Mouse (Mus musculus) mouse trophoblast stem cell (cell line): Measurements from ENCODE around the gene Ciapin1.

Source experiments
- in situ Hi-C, 2 experiments: fragments of 300-500 bp; cut with MseI, MboI; formaldehyde crosslinking; loops; 2 replicates in 1 of 2; 3 replicates in 1 of 2; pipeline ENCODE4 v1.15.1; 2025

Ciapin1 gene

GRCm38 (mm10) chr8:94780491-94781154, 57.5 kb downstream of the Ciapin1 start:
- in situ Hi-C loops = no loop called here

GRCm38 (mm10) chr8:94779534-94780294, 58.4 kb downstream of the Ciapin1 start:
- in situ Hi-C loops = no loop called here

GRCm38 (mm10) chr8:94778895-94779533, 59.1 kb downstream of the Ciapin1 start:
- in situ Hi-C loops = no loop called here

GRCm38 (mm10) chr8:94778473-94778872, 59.7 kb downstream of the Ciapin1 start:
- in situ Hi-C loops = no loop called here

- in situ Hi-C loops = no loop called here
These were observed 60.1 kb downstream of the Ciapin1 start for GRCm38 (mm10) chr8:94778036-94778435.

GRCm38 (mm10) chr8:94776346-94776745, 61.8 kb downstream of the Ciapin1 start:
- in situ Hi-C loops = no loop called here

- in situ Hi-C loops = no loop called here
These were observed 63.6 kb downstream of the Ciapin1 start for GRCm38 (mm10) chr8:94774601-94775000.

GRCm38 (mm10) chr8:94773700-94774171, 64.4 kb downstream of the Ciapin1 start:
- in situ Hi-C loops = no loop called here

GRCm38 (mm10) chr8:94773048-94773447, 65.1 kb downstream of the Ciapin1 start:
- in situ Hi-C loops = no loop called here

- in situ Hi-C loops = no loop called here
These were observed 66.1 kb downstream of the Ciapin1 start, which contains the start of gene Cx3cl1 for GRCm38 (mm10) chr8:94771941-94772670. Cx3cl1 (plus strand) TSS chr8:94772009.

GRCm38 (mm10) chr8:94770945-94771344, 67.2 kb downstream of the Ciapin1 start:
- in situ Hi-C loops = no loop called here
